Mouse (Mus musculus): ENCODE measurements around the gene Ascl4.
A peak's percentile ranks its signal among the peaks of the same experiment; 100 is the strongest.

Ascl4 gene

DNA sequence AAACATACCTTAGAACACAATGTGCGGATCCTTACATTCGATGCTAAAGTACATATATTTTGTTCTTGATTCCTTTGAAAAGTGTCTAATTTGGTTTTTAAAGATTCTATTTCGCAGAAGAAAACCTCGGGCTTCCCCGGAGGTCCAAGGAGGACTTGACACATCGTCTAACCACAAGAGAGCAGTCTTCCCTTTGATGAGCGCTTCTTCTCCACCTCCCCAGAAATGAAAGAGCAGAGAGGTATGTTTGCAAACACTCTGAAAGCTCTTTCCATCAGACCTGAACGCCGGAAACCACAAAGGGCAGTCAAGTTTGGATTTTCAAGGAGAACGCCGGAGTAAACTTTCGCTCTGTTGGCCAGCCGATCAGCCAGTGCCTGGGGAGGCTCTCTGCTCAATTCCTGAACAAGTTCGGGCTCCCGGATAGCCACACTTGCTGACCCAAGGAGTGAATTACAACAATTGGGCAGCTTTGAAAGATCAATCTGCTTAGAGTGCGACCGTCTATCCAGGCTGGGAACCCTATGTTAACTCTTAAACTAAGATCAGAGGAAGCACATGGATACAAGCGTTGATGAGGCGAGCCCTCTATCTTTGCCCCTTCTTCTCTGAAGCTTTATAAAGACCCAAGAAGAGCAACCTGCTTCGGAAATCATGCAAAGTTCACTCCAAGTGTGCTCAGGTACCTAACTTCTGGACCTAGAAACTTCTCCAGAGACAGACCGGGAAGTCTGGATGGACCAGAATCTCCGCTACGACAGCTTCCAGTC lies at the start of gene Ascl4:
TSS of gene Ascl4 (plus strand) at position 6 of the 770 bp plus-strand sequence.
- DNase-seq (ENCODE audit: low spot score in 2 of 2): no peak

DNA sequence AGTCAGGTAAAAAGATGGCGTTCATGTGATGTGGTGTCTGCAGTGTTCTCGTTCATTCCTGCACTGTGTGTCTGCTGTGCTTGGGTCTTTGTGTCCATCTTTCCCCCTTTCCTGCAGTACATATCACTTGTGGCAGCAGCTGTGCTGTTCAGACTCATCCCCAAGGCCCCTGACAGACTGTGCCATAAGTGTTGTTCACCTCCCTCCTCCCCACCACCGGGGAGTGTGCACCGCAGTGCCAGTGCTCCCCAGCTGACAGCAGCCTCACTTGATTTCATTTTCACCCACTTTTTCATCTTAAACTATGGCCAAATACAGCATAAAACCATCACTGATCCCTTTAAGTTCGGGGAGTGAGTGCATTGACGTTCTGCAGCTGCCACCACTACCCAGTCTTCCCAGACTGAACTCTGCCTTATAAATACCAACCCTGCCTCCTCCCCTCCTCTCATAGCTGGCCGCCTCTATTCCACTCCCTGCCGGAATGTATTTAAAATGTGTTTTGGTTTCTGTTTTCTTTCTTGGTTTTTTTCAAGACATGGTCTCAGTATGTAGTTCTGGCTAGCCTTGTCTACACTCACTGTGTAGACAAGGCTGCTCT lies 47.5 kb upstream of the Ascl4 start:
- no peak for DNase-seq (ENCODE audit: low spot score in 2 of 2)

DNA sequence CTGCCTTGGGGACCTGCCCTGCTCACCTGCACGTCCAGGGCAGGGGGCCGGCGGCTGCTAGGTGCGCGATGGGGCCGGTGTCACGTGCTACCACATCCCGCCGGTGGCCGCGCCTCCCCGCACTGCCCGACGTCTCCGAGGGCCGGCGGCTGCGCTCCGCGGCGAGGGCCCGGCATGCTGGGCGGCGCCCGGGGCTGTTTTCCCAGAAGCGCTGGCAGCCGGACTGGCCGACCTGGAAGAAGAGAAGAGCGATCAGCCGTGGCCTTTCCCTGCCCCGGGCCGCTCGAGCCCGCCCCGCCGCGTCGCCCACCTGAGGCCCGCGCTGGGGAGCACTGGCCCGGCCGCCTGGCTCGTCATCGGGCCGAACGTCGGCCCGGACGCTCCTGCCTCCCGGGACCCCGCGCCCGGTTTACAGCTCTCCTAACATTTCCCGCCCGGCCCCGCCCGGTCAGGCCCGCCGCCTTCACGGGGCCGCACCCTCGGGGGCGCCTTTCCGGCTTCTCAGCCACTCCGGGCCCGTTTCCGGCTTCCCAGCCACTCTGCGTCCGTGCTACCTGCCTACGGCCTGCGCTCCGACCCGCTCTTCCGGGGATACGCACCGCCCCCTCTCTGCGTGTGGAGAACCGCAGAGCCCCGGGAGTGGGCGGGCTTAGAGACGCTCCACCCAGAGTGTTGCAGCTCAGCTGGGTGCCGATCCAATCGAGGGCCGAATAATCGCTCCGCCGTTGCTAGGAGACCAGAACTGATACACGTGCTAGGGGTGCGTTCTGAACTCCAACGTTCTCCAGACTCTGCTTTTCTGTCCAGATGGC lies 10.8 kb upstream of the Ascl4 start, which contains the start of gene Prdm4:
TSS of gene Prdm4 (minus strand) at position 645 of the 812 bp plus-strand sequence.
- peak; percentile 87 to 94 for DNase-seq (ENCODE audit: low spot score in 2 of 2)

DNA sequence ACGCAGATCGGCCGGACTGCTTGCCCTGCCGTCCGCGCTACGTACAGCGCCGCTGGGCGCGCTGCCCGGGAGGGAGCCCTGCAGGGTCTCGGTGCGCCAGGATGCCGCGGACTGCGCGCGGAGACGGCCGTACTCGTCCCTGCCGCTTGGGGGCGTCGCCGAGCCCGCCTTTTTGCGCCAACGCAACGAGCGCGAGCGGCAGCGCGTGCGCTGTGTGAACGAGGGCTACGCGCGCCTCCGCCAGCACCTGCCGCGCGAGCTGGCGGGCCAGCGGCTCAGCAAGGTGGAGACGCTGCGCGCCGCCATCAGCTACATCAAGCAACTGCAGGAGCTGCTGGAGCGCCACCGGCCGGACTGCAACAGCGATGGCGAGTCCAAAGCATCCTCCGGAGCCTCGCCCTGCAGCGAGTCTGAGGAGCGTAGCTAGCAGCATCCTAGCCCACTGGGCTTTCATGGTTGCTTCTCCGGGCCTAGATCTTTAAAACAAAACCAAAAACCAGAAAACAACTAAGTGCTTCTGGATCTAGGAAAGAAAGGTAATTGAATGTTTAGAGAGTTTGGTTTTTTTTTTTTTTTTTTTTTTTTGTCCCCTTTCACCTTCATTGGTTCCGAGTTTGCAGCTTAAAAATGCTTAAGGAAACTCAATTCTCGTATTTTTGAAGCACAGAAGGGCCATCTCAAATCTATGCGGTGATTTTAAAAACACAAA lies 1.2 kb downstream of the Ascl4 start:
- DNase-seq (ENCODE audit: low spot score in 2 of 2): peak; percentile 54 to 60

DNA sequence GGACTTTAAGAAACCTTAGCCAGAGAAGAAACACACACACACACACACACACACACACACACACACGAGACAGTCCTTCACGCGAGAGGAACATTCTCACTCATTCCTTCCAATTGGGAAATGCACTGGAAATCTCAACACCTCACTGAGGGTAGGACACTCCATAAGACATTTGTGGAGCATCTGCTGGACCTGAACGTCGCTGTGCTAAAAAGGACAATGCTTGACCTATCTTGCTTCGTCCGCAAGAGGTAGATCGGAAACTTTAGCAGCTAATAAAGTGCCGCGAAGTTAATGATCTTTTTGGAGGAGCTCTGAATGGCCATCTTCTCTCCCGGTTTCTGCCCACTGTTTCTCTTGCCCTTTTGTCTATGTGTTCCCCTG lies 1.7 kb downstream of the Ascl4 start:
- DNase-seq (ENCODE audit: low spot score in 2 of 2): no peak

DNA sequence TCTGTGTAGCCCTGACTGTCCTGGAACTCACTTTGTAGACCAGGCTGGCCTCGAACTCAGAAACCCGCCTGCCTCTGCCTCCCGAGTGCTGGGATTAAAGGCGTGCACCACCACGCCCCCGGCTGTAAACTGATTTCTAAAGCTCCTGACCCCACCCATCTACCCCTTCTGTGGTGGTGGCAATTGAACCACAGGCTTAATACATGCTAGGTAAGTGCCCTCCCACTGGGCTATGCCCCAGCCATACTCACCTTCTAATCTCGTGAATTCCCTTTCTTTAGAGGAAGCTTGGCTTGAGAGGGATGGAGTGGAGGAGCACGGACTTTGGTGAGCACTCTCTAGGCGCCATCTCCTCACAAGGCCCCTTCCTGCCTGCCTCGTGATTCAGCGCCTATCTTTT lies 2.5 kb downstream of the Ascl4 start:
- DNase-seq (ENCODE audit: low spot score in 2 of 2): no peak

DNA sequence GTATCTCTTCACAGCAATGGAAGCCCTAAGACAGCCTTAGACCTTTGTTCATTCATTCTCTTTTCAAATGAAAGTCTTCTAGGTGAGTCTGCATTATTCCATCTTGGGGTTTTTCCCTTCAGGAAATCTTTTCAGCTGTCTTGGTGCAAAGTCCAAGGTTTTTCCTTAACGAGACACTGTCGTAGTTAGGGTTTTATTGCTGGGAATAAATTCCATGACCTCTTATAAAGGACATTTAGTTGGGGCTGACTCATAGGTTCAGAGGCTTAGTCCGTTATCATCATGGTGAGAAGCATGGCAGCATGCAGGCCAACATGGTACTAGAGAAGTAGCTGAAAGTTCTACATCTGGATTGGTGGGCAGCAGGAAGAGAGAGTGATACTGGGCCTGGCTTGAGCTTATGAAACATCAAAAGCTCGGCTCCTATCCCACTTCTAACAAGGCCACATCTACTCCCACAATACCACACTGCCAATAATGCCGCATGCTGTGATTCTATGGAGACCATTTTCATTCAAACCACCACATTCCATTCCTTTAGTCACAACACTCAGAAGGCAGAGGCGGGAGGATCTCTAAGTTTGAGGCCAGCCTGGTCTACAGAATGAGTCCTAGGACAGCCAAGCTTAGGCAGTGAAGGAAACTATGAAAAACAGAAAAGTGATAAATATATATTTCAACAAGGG lies 8.9 kb downstream of the Ascl4 start:
- no peak for DNase-seq (ENCODE audit: low spot score in 2 of 2)

DNA sequence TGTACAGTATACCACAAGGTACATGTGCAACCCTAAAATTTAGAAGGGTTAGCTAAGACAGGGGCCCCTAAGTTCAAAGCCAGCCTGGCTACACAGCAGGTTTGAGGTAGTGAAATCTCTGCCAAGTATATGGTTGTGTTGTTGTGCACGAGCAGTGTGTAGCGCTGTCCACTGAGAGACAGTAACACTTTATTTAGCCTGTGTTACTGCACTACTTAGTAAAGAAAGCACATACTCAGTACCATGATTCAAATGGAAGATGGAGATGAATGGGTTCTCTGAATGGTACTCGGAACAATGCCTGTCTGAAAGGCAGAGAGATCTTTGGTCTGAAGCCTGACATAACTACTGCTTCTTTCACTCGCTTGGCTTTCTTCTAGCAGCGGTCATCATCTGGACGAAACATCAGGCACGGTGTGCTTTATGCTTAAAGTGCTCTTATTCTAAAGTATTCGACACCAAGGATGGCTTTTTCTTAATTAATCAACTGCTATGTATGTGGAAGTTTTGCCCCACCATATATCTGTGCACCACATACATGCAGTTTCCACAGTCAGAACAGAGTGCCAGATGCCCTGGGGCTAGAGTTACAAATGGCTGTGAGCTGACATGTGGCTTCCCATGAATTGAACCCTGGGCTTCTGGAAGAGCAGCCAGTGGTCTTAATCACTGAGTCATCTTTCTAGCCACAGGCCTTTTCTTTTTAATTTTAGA lies 21.2 kb downstream of the Ascl4 start:
- DNase-seq (ENCODE audit: low spot score in 2 of 2): no peak

DNA sequence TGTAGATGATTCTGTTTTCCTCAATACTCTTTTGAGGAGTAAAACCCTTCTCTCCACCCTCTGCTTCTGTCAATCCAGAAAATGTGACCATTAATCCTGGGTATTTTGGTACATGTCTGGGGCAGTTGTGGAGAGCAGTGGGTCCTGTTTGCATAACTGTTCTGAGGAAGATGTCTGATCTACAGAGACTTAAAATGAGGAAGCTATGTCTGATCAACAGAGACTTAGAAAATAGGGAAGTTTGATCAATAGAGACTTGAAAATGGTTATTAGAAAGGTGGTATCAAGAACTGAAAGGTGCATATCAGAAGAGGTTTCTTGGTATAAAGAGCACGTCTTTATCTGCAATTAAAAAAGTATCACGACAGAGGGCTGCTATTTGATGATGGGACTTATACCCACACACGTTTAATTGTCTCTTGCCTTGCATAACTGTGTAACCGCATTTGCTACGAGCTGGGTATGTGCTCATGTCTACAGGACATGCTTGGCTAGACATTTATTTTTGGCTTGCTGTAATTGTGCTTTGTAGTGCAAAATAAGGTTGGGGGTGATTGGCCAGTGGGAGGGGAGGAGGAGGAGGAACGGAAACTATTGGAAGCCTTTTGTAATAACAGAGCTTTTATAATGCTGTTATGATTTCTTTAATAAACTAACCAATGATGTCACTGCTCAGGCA lies 24.4 kb downstream of the Ascl4 start:
- no peak for DNase-seq (ENCODE audit: low spot score in 2 of 2)

DNA sequence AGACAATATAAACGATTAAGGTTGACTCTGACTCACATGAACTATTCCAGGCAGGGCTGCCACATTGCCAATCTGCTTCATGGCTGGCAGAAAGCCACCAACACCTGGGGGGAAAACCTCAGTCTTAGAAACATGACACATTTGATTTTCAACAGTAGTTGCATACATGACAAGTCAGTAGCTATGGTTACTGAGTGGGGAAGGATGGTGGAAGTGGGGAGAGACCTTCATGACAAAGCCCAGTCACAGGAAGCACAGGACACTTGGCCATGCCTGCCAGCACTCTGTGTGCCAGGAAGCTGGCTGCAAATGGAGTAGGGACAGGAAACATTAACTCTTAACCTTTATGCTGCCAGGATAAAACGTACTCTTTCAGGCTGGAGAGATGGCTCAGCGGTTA lies 25.9 kb downstream of the Ascl4 start:
- DNase-seq (ENCODE audit: low spot score in 2 of 2): no peak

DNA sequence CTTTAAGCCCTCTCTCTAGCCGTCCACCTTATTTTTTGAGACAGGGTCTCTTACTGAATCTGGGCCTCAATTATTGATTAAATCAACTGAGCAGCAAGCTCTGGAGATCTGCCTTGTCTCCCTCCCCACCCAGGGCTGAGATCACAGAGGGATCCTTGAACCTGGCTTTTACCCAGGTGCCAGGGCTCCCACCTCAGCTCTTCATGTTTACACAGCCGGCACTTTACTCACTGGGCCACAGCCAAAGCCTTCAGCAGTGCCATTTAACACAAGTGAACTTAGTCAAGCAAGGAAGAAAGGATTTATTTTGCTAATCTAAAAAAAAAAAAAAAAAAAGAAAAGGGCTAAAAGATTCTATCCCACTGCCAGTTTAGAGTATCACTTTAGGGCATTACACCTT lies 26.9 kb downstream of the Ascl4 start:
- DNase-seq (ENCODE audit: low spot score in 2 of 2): no peak

DNA sequence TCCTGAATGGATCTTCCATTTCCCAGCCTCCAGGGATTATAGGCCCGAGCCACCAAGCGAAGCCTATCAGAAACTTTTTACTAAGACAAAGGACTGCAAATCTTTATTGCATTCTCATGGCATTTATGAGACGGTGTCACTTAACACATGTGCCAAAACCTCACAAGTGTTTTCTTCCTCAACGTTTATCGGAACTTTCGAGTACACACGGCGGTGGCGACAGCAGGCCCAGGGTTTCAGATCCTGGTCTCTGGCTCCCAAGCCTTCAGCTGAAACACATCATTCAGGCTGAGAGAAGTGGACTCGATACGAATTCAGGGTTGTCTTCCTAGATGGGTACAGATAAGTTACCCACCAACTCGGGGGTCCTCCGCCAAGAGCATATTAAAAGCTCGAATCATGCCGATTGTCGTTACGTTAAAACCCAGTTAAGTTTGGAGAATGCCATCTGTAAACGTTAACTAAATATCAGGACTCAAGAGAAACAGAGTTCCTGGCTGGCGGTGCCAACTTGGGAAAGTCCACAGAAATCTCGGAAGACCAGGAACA lies 29.5 kb downstream of the Ascl4 start:
- DNase-seq (ENCODE audit: low spot score in 2 of 2): no peak

DNA sequence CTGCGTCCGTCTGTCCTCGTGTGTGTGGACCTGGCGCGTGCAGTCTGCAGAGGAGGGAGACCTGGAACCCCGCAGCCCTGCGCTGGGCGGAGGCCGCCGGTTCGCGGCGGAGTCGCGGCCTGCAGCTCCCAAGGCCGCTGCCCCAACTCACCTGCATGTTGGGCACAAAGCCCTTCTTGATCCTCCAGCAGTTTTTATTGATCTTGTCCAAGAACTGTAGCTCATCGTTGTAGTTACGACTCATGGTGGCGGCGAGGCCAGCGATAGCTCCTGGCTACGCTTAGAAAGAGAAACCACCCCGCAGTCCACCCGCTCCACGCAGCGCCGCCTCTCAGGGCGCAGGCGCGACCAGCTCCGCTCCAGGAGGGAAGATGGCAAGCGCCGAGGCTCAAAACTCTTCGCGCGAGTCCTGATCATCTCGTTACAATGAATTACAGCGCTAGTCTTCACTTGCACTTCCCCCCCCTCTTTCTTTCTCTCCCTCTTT lies 30.0 kb downstream of the Ascl4 start, which contains the start of gene Rtcb:
TSS of gene Rtcb (minus strand) at position 360 of the 487 bp plus-strand sequence.
- DNase-seq (ENCODE audit: low spot score in 2 of 2): peak; percentile 97 to 99

DNA sequence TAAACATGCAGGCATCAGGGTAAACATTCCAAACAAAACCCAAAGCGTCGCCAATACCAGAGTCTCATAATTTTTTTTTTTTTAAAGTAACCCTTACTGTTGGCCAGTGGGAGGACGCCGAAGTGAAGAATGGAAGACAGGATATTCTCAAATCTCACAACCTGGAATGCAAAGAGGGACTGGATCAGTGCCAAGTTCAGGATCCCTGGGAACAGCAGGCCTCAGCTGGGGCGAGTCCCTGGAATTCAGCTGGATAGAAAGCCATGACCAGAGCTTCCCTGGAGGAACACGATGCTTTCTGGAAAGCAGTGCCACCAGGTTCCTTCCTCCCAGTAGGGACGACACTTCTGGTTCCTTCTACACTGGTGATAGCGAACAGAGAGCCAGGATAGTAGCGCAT lies 35.4 kb downstream of the Ascl4 start:
- DNase-seq (ENCODE audit: low spot score in 2 of 2): no peak

DNA sequence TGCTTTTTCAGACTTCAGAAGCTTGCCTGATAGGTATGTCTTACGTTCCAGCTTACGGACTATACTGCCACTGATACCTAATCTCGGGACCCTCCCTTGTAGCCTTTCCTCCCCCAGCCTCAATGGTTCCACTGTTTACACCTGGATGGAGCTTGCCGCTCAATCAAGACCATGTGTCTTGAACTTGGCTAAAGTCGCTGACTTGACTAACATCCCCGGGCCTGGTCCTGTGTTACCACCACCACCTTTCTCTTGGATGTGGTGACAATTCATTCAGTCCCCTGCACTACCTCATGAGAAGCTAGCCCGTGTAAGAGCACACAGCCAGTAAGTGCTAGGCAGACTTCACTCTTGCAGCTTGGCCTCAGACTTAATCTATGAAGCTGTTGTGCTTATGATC lies 36.8 kb downstream of the Ascl4 start:
- no peak for DNase-seq (ENCODE audit: low spot score in 2 of 2)

DNA sequence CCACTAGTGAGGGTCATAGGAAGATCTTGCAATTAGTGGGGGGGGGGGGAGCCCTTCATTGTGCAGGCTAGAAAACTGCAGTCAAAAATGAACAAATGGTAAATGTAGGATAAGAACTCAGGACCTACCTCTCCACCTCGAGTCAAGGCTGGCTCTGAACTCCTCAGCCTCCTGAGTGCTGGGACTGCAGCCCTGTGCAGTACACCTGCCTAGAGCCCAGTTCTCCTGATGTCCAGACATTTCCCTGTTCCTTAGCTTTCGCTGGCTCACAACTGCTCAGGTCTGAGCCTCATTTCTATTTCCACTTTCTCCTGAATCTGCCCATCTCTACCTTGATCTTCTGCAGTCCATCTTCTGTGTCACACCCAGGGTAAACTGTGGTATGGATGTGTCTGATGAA lies 39.0 kb downstream of the Ascl4 start:
- no peak for DNase-seq (ENCODE audit: low spot score in 2 of 2)

DNA sequence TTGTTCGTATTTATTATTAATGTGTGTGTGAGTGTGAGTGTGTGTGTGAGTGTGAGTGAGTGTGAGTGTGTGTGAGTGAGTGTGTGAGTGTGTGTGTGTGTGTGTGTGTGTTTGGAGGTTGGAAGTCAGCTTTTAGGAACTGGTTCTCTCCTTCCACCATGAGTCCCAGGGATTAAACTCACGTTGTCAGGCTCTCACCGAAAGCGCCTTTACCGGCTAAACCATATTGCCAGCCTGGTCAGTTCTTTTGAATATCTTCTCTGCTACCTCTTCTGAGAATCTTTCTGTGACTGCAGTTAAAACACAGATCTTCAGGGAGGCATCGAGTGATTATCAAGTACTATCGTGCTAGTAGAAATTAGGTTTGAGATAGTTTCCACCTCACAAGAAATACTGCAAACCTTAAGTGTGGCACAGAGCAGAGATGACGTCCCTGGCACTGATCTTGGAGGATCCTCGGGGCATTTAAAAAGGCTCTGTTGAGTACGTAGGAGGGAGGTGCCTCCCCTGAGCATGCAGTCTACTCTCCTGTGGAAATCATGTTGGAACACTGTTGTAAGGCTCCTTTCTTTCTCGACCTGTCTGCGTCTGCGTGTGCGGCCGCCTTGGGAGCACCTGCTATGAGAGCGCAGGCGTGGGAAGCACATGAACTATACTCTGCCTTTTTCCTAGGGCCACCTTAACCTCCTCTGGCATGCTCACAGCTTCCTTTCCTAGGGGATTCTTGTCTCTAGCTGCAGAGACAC lies 40.1 kb downstream of the Ascl4 start:
- no peak for DNase-seq (ENCODE audit: low spot score in 2 of 2)

DNA sequence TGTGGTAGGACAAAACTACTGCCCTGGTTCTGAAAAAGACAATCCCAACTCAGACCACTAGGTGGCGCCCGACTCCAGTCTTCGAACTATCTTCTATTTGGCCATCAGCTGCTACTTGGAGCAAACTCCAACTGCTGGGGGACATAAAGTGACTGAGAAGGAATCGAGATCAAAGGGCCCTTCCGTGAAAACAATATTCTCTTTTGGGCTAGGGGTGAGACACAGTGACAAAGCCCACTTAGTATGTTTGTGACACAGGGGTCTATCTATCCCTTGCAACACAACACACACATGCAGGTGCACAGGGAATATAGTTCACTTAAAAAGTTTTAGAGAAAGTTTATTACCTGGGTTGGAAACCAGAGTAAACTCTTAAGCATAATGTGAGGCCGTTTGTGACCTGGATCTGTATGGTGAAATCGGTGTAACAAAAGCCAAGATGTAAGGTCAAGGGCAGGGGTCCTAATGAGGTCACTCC lies 40.7 kb downstream of the Ascl4 start:
- peak; percentile 90 to 91 for DNase-seq (ENCODE audit: low spot score in 2 of 2)

DNA sequence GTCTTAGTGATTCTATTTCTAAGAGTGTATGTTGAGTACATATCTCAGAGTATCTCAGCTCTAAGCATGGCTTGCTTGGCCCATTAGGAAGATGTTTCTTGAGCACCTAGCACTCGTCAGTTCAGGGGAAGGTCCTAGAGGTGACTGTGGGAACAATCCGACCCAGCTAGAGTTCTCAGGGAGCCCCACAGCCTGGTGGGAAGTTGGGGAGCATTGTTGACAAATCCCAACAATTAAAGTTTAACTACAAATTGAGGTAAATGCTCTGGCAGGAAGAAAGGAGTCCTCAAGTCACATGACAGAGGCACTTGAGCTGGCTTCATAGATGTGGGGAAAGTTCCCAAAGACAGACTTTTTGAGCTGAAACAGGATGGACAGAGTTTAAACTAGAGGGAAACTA lies 41.2 kb downstream of the Ascl4 start:
- DNase-seq (ENCODE audit: low spot score in 2 of 2): no peak

All from frontal cortex, postnatal 25 days (tissue).